Mouse (Mus musculus): ENCODE measurements around the gene Ppp1r8. TPM values are rescaled to one million over a fixed set of nuclear protein-coding genes. Genes with fewer than 3 reads are reported as not detected.

Gene Ppp1r8
- 50.8 and 60.2 TPM in 2 replicates for polyA plus RNA-seq (2015; fragmentation: Nextera tagmentation; extraction: Ambion mirVana)

- ATAC-seq, result peak; percentile 99
- peaks cover 9% of the 10 kb centered on the region for H3K4me1 ChIP-seq (ENCODE audit: control insufficient read depth, insufficient read depth, low read length)
- peak within 1 kb of the TSS; percentile 90 for H3K4me3 ChIP-seq (ENCODE audit: low read length)
- H3K27me3 ChIP-seq (replicated peaks; ENCODE audit: control insufficient read depth, insufficient read depth, low read length), result no peaks in the 10 kb centered on the region
- H3K9ac ChIP-seq (ENCODE audit: low read depth, low read length), result peak within 1 kb of the TSS; percentile 92
- H3K36me3 ChIP-seq (ENCODE audit: control insufficient read depth, insufficient read depth, low read length), result no peaks in the 10 kb centered on the region
- peak within 1 kb of the TSS; percentile 74 for H3K4me2 ChIP-seq (ENCODE audit: low read depth, low read length)
- under 1% methylated on average over 40 of the region's 40 CpGs for WGBS
- peak within 1 kb of the TSS; percentile 67 for H3K27ac ChIP-seq (ENCODE audit: low read length)
- H3K9me3 ChIP-seq (ENCODE audit: control insufficient read depth, low read length), result 0 out of 2 replicates have a peak, but pooled peaks cover 2% of the 10 kb centered on the region
Measured at GRCm38 (mm10) chr4:132842970-132843704, at the start of gene Ppp1r8. Gene Ppp1r8, minus strand, starts transcription at chr4:132843169.

- 9% methylated on average over 9 of the region's 9 CpGs for WGBS
Measured at GRCm38 (mm10) chr4:132884844-132885374, 41.9 kb upstream of the Ppp1r8 start.

GRCm38 (mm10) chr4:132884064-132884843 is 41.3 kb upstream of the Ppp1r8 start, which contains the start of gene Stx12:
Gene Stx12, minus strand, starts transcription at chr4:132884509.
- H3K4me3 ChIP-seq (ENCODE audit: low read length), result peak within 1 kb of the TSS; percentile 99
- no peaks in the 10 kb centered on the region for H3K27me3 ChIP-seq (replicated peaks; ENCODE audit: control insufficient read depth, insufficient read depth, low read length)
- H3K9me3 ChIP-seq (ENCODE audit: control insufficient read depth, low read length), result no peaks in the 10 kb centered on the region
- peak; percentile 97 for ATAC-seq
- H3K36me3 ChIP-seq (ENCODE audit: control insufficient read depth, insufficient read depth, low read length), result no peaks in the 10 kb centered on the region
- H3K9ac ChIP-seq (ENCODE audit: low read depth, low read length), result peak within 1 kb of the TSS; percentile 97
- peaks cover 11% of the 10 kb centered on the region for H3K4me1 ChIP-seq (ENCODE audit: control insufficient read depth, insufficient read depth, low read length)
- H3K27ac ChIP-seq (ENCODE audit: low read length), result peak within 1 kb of the TSS; percentile 92
- peak within 1 kb of the TSS; percentile 88 for H3K4me2 ChIP-seq (ENCODE audit: low read depth, low read length)
- under 1% methylated on average over 72 of the region's 72 CpGs for WGBS

More at GRCm38 (mm10) chr4:132884844-132885374, 41.9 kb upstream of the Ppp1r8 start:
- no peaks in the 10 kb centered on the region for H3K9me3 ChIP-seq (ENCODE audit: control insufficient read depth, low read length)
- H3K9ac ChIP-seq (ENCODE audit: low read depth, low read length), result peak overlapping the region; percentile 97
- H3K4me2 ChIP-seq (ENCODE audit: low read depth, low read length), result peak overlapping the region; percentile 62
- peak overlapping the region; percentile 99 for H3K4me3 ChIP-seq (ENCODE audit: low read length)
- H3K36me3 ChIP-seq (ENCODE audit: control insufficient read depth, insufficient read depth, low read length), result no peaks in the 10 kb centered on the region
- H3K27ac ChIP-seq (ENCODE audit: low read length), result peak overlapping the region; percentile 82
- no peak; the same call in 1 of the 2 replicates for ATAC-seq
- peaks cover 11% of the 10 kb centered on the region for H3K4me1 ChIP-seq (ENCODE audit: control insufficient read depth, insufficient read depth, low read length)
- no peaks in the 10 kb centered on the region for H3K27me3 ChIP-seq (replicated peaks; ENCODE audit: control insufficient read depth, insufficient read depth, low read length)

- no peak for ATAC-seq
- 1% methylated on average over 21 of the region's 21 CpGs for WGBS
- no peaks in the 10 kb centered on the region for H3K27me3 ChIP-seq (replicated peaks; ENCODE audit: control insufficient read depth, insufficient read depth, low read length)
- peaks cover 11% of the 10 kb centered on the region for H3K4me1 ChIP-seq (ENCODE audit: control insufficient read depth, insufficient read depth, low read length)
- peak overlapping the region; percentile 99 for H3K4me3 ChIP-seq (ENCODE audit: low read length)
- peak overlapping the region; percentile 88 for H3K4me2 ChIP-seq (ENCODE audit: low read depth, low read length)
- H3K9me3 ChIP-seq (ENCODE audit: control insufficient read depth, low read length), result no peaks in the 10 kb centered on the region
- H3K9ac ChIP-seq (ENCODE audit: low read depth, low read length), result peak overlapping the region; percentile 97
- no peaks in the 10 kb centered on the region for H3K36me3 ChIP-seq (ENCODE audit: control insufficient read depth, insufficient read depth, low read length)
- peak overlapping the region; percentile 92 for H3K27ac ChIP-seq (ENCODE audit: low read length)
Measured at GRCm38 (mm10) chr4:132883561-132884063, 40.6 kb upstream of the Ppp1r8 start.

GRCm38 (mm10) chr4:132874363-132875097 is 31.6 kb upstream of the Ppp1r8 start:
- Histone ChIP-seq H3K36me3 (ENCODE audit: control insufficient read depth, insufficient read depth, low read length) (peaks cover 7% of the 10 kb centered on the region; the same call in 1 of the 2 replicates), H3K9ac (ENCODE audit: low read depth, low read length) (no peak overlapping the region), H3K27ac (ENCODE audit: low read length) (peak overlapping the region; percentile 77), H3K9me3 (ENCODE audit: control insufficient read depth, low read length) (no peaks in the 10 kb centered on the region), H3K27me3 (replicated peaks; ENCODE audit: control insufficient read depth, insufficient read depth, low read length) (no peaks in the 10 kb centered on the region), H3K4me3 (ENCODE audit: low read length) (peak overlapping the region; percentile 0; the same call in 1 of the 2 replicates), H3K4me2 (ENCODE audit: low read depth, low read length) (0 out of 2 replicates have a peak overlapping the region, but pooled peaks have one; percentile 18), H3K4me1 (ENCODE audit: control insufficient read depth, insufficient read depth, low read length) (peaks cover 13% of the 10 kb centered on the region; the same call in 1 of the 2 replicates)
- WGBS, result 79% methylated on average over 7 of the region's 7 CpGs
- ATAC-seq, result peak; percentile 95

GRCm38 (mm10) chr4:132873481-132874362 is 30.8 kb upstream of the Ppp1r8 start:
- Histone ChIP-seq H3K4me2 (ENCODE audit: low read depth, low read length) (0 out of 2 replicates have a peak overlapping the region, but pooled peaks have one; percentile 18), H3K4me1 (ENCODE audit: control insufficient read depth, insufficient read depth, low read length) (peaks cover 13% of the 10 kb centered on the region; the same call in 1 of the 2 replicates), H3K9me3 (ENCODE audit: control insufficient read depth, low read length) (no peaks in the 10 kb centered on the region), H3K36me3 (ENCODE audit: control insufficient read depth, insufficient read depth, low read length) (peaks cover 10% of the 10 kb centered on the region; the same call in 1 of the 2 replicates), H3K4me3 (ENCODE audit: low read length) (no peak overlapping the region), H3K9ac (ENCODE audit: low read depth, low read length) (no peak overlapping the region), H3K27ac (ENCODE audit: low read length) (peak overlapping the region; percentile 77), H3K27me3 (replicated peaks; ENCODE audit: control insufficient read depth, insufficient read depth, low read length) (no peaks in the 10 kb centered on the region)
- 73% methylated on average over 11 of the region's 11 CpGs for WGBS
- peak; percentile 87 for ATAC-seq

- no peak overlapping the region for H3K9ac ChIP-seq (ENCODE audit: low read depth, low read length)
- H3K4me2 ChIP-seq (ENCODE audit: low read depth, low read length), result no peak overlapping the region
- peaks cover 13% of the 10 kb centered on the region; the same call in 1 of the 2 replicates for H3K4me1 ChIP-seq (ENCODE audit: control insufficient read depth, insufficient read depth, low read length)
- no peak overlapping the region for H3K27ac ChIP-seq (ENCODE audit: low read length)
- H3K36me3 ChIP-seq (ENCODE audit: control insufficient read depth, insufficient read depth, low read length), result peaks cover 23% of the 10 kb centered on the region
- 95% methylated on average over 3 of the region's 3 CpGs for WGBS
- H3K4me3 ChIP-seq (ENCODE audit: low read length), result no peak overlapping the region
- H3K9me3 ChIP-seq (ENCODE audit: control insufficient read depth, low read length), result no peaks in the 10 kb centered on the region
- no peaks in the 10 kb centered on the region for H3K27me3 ChIP-seq (replicated peaks; ENCODE audit: control insufficient read depth, insufficient read depth, low read length)
- ATAC-seq, result no peak
Measured at GRCm38 (mm10) chr4:132871116-132871515, 28.1 kb upstream of the Ppp1r8 start.

- no peak overlapping the region for H3K4me3 ChIP-seq (ENCODE audit: low read length)
- H3K4me2 ChIP-seq (ENCODE audit: low read depth, low read length), result no peak overlapping the region
- no peaks in the 10 kb centered on the region for H3K27me3 ChIP-seq (replicated peaks; ENCODE audit: control insufficient read depth, insufficient read depth, low read length)
- no peak overlapping the region for H3K27ac ChIP-seq (ENCODE audit: low read length)
- no peaks in the 10 kb centered on the region for H3K9me3 ChIP-seq (ENCODE audit: control insufficient read depth, low read length)
- peaks cover 29% of the 10 kb centered on the region for H3K36me3 ChIP-seq (ENCODE audit: control insufficient read depth, insufficient read depth, low read length)
- WGBS, result 92% methylated on average over 2 of the region's 2 CpGs
- ATAC-seq, result no peak
- no peaks in the 10 kb centered on the region for H3K4me1 ChIP-seq (ENCODE audit: control insufficient read depth, insufficient read depth, low read length)
- H3K9ac ChIP-seq (ENCODE audit: low read depth, low read length), result no peak overlapping the region
Measured at GRCm38 (mm10) chr4:132864856-132865255, 21.9 kb upstream of the Ppp1r8 start.

Measured in intestine, embryonic 16.5 days (tissue).